Mouse (Mus musculus) gastrocnemius, postnatal 10 days (tissue): ENCODE measurements around the gene Sh3gl2. TPM values are rescaled to one million over a fixed set of nuclear protein-coding genes. Genes with fewer than 3 reads are reported as not detected.
A peak's percentile ranks its signal among the peaks of the same experiment; 100 is the strongest.

Experiments used
- DNase-seq: peaks from one replicate; pipeline ENCODE4 v3.0.0; 2021; ENCODE audit warnings: mixed read lengths
- long read RNA-seq, 2 experiments: library from polyadenylated mRNA; stranded (forward); transcript quantifications; one replicate each; pipeline ENCODE4 v2.0.0; 2021
- total RNA-seq, 2 experiments: library from RNA; stranded (reverse); gene quantifications; 2 replicates each; pipeline ENCODE4 v1.2.3; 2021

The Sh3gl2 gene
- total RNA-seq = 1 to 10 TPM; 1.9 TPM
- long read RNA-seq, experiment 1, partial matches to known transcripts = 0 of 1 reads
- long read RNA-seq, experiment 1, other reads (novel, unspliced or antisense) = 0 of 1 reads
- long read RNA-seq, experiment 2 = 0 reads

GRCm38 (mm10) chr4:85205071-85205635 is at the start of gene Sh3gl2:
TSS of gene Sh3gl2 (plus strand) at chr4:85205126.
- DNase-seq = peak; percentile 25

GRCm38 (mm10) chr4:85161156-85161555 is 43.8 kb upstream of the Sh3gl2 start:
- DNase-seq = no peak

- peak; percentile 44 for DNase-seq
Measured at GRCm38 (mm10) chr4:85162468-85163312, 42.2 kb upstream of the Sh3gl2 start.

GRCm38 (mm10) chr4:85163313-85163615 is 41.7 kb upstream of the Sh3gl2 start:
- DNase-seq = no peak

- DNase-seq = no peak
Measured at GRCm38 (mm10) chr4:85168001-85168400, 36.9 kb upstream of the Sh3gl2 start.

GRCm38 (mm10) chr4:85175466-85175865 is 29.5 kb upstream of the Sh3gl2 start:
- no peak for DNase-seq

- DNase-seq = no peak
Measured at GRCm38 (mm10) chr4:85178394-85179051, 26.4 kb upstream of the Sh3gl2 start.

GRCm38 (mm10) chr4:85186011-85186410 is 18.9 kb upstream of the Sh3gl2 start:
- DNase-seq = no peak

GRCm38 (mm10) chr4:85196201-85196600 is 8.7 kb upstream of the Sh3gl2 start:
- DNase-seq = no peak

GRCm38 (mm10) chr4:85198431-85198830 is 6.5 kb upstream of the Sh3gl2 start:
- DNase-seq = no peak

GRCm38 (mm10) chr4:85202582-85202981 is 2.3 kb upstream of the Sh3gl2 start:
- no peak for DNase-seq

GRCm38 (mm10) chr4:85205636-85206211 is 798 bp downstream of the Sh3gl2 start:
- peak; percentile 29 for DNase-seq

- no peak for DNase-seq
Measured at GRCm38 (mm10) chr4:85206675-85207400, 1.9 kb downstream of the Sh3gl2 start.

- DNase-seq = no peak
Measured at GRCm38 (mm10) chr4:85207515-85207914, 2.6 kb downstream of the Sh3gl2 start.

- DNase-seq = no peak
Measured at GRCm38 (mm10) chr4:85208531-85208930, 3.6 kb downstream of the Sh3gl2 start.

GRCm38 (mm10) chr4:85210953-85211352 is 6.0 kb downstream of the Sh3gl2 start:
- no peak for DNase-seq

- DNase-seq = no peak
Measured at GRCm38 (mm10) chr4:85217003-85217402, 12.1 kb downstream of the Sh3gl2 start.

GRCm38 (mm10) chr4:85222716-85223115 is 17.8 kb downstream of the Sh3gl2 start:
- no peak for DNase-seq

- DNase-seq = no peak
Measured at GRCm38 (mm10) chr4:85226731-85227130, 21.8 kb downstream of the Sh3gl2 start.

- no peak for DNase-seq
Measured at GRCm38 (mm10) chr4:85227664-85228588, 23.0 kb downstream of the Sh3gl2 start.

- DNase-seq = no peak
Measured at GRCm38 (mm10) chr4:85228589-85228948, 23.6 kb downstream of the Sh3gl2 start.
